Mouse (Mus musculus) heart, embryonic 11.5 days (tissue): ENCODE results near the gene Enox1. TPM values are rescaled to one million over a fixed set of nuclear protein-coding genes. Genes with fewer than 3 reads are reported as not detected.

Source experiments
- ATAC-seq: fragments of 200-750 bp; cut with Nextera tagmentation; replicated peaks from 2 replicates; pipeline ENCODE4 v1.8.0; 2017; ENCODE audit warnings: moderate library complexity; ENCODE audit not compliant: insufficient number of reproducible peaks, low FRiP score, low TSS enrichment
- H3K27ac ChIP-seq: fragments of 300-500 bp; sonication (generic); 2 replicates; pipeline ENCODE4 v1.5.1; 2014; ENCODE audit warnings: mild to moderate bottlenecking, low read depth, low read length
- H3K27me3 ChIP-seq: fragments of 300-500 bp; sonication (generic); 2 replicates; pipeline ENCODE4 v1.6.1; 2014; ENCODE audit warnings: mild to moderate bottlenecking, low read length, mixed read lengths; ENCODE audit not compliant: control insufficient read depth, insufficient read depth
- H3K36me3 ChIP-seq: fragments of 300-500 bp; sonication (generic); 2 replicates; pipeline ENCODE4 v1.6.1; 2014; ENCODE audit warnings: mild to moderate bottlenecking, low read length, moderate library complexity, mixed read lengths; ENCODE audit not compliant: control insufficient read depth, insufficient read depth
- H3K4me1 ChIP-seq: fragments of 300-500 bp; sonication (generic); 2 replicates; pipeline ENCODE4 v1.6.1; 2014; ENCODE audit warnings: low read length; ENCODE audit not compliant: control insufficient read depth, insufficient read depth
- H3K4me2 ChIP-seq: fragments of 300-500 bp; sonication (generic); 2 replicates; pipeline ENCODE4 v1.6.1; 2014; ENCODE audit warnings: mild to moderate bottlenecking, moderate library complexity
- H3K4me3 ChIP-seq: fragments of 300-500 bp; sonication (generic); 2 replicates; pipeline ENCODE4 v1.5.1; 2014; ENCODE audit warnings: low read depth, low read length
- H3K9ac ChIP-seq: fragments of 300-500 bp; sonication (generic); 2 replicates; pipeline ENCODE4 v1.6.1; 2014; ENCODE audit warnings: mild to moderate bottlenecking, low read depth, low read length, moderate library complexity
- H3K9me3 ChIP-seq: fragments of 300-500 bp; sonication (generic); replicated peaks from 2 replicates; pipeline ENCODE4 v1.6.1; 2016; ENCODE audit warnings: low read length; ENCODE audit not compliant: control insufficient read depth
- WGBS: fragments of 180-500 bp; shearing (Covaris S2); extraction: QIAGEN DNeasy Blood & Tissue Kit; methylation state at CpG from one replicate; pipeline ENCODE4 v1.1.7; 2014; ENCODE audit not compliant: insufficient replicate concordance; 5-methylcytosine and 5-hydroxymethylcytosine counted together
- polyA plus RNA-seq: library from polyadenylated mRNA; unstranded; fragments of >200 nt; fragmentation: Nextera tagmentation; extraction: Ambion mirVana; gene quantifications from 2 replicates; pipeline ENCODE4 v1.2.1, GENCODE M21; 2014

Gene Enox1
- polyA plus RNA-seq, 1 experiment from 2014 or later, result 2.3 TPM

DNA sequence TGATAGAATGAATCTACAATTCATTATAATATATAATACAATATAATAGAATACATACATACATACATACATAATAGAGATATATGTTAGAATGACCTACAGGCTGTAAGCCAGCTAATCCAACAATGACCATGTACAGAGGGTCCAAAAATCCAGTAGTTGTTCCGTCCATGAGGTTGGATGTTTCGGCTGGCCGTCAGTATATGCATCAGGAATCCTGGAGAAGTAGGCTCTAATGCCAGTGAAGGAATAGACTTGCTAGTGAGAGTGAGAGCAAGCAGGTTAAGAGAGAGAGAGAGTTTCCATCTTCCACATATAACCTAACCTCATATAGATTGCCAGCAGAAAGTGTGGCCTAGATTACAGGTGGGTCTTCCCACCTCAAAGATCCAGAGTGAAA, 402.3 kb downstream of the Enox1 start:
- no peak overlapping the region for H3K27ac ChIP-seq
- H3K9ac ChIP-seq, result no peak overlapping the region
- H3K9me3 ChIP-seq, result no peaks in the 10 kb centered on the region
- no peak overlapping the region for H3K4me2 ChIP-seq
- peaks cover 5% of the 10 kb centered on the region; the same call in 1 of the 2 replicates for H3K4me1 ChIP-seq
- H3K27me3 ChIP-seq, result no peaks in the 10 kb centered on the region
- WGBS, result 85% methylated on average over 3 of the region's 3 CpGs
- H3K36me3 ChIP-seq, result no peaks in the 10 kb centered on the region
- no peak overlapping the region for H3K4me3 ChIP-seq
- no peak for ATAC-seq

GRCm38 (mm10) chr14:77559792-77560191, 403.2 kb downstream of the Enox1 start:
- H3K4me2 ChIP-seq, result no peak overlapping the region
- no peak overlapping the region for H3K27ac ChIP-seq
- peaks cover 5% of the 10 kb centered on the region; the same call in 1 of the 2 replicates for H3K4me1 ChIP-seq
- no peaks in the 10 kb centered on the region for H3K27me3 ChIP-seq
- ATAC-seq, result no peak
- WGBS, result 67% methylated on average over 5 of the region's 5 CpGs
- no peaks in the 10 kb centered on the region for H3K36me3 ChIP-seq
- no peak overlapping the region for H3K9ac ChIP-seq
- no peaks in the 10 kb centered on the region for H3K9me3 ChIP-seq
- no peak overlapping the region for H3K4me3 ChIP-seq

- Histone ChIP-seq H3K9me3 (no peaks in the 10 kb centered on the region), H3K27ac (no peak overlapping the region), H3K36me3 (no peaks in the 10 kb centered on the region), H3K27me3 (no peaks in the 10 kb centered on the region), H3K9ac (no peak overlapping the region), H3K4me2 (no peak overlapping the region), H3K4me3 (no peak overlapping the region), H3K4me1 (peaks cover 4% of the 10 kb centered on the region; the same call in 1 of the 2 replicates)
- no peak for ATAC-seq
- WGBS, result 52% methylated on average over 6 of the region's 6 CpGs
Observed at GRCm38 (mm10) chr14:77561808-77562583, 405.4 kb downstream of the Enox1 start.

DNA sequence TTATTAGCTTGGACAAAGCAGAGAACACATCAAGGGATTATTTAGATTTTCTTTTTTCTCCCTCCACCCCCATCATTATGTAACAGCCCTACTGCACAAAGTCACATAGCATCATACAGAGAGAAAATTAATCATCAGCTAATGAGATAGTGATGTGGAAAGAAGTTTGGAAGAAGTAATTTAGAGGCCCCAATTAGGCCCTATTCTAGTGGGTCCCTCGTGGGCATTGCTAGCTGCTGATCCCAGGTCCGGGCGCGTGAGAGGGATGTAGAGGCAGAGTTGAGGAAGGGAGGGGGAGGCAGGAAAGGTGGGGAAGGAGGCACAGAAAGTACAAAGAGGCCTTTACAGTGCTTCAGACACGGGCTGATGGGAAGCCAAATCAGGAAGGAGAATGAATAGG, 407.4 kb downstream of the Enox1 start:
- no peaks in the 10 kb centered on the region for H3K36me3 ChIP-seq
- WGBS, result 77% methylated on average over 5 of the region's 5 CpGs
- H3K4me3 ChIP-seq, result no peak overlapping the region
- 0 out of 2 replicates have a peak, but pooled peaks cover 3% of the 10 kb centered on the region for H3K9me3 ChIP-seq
- no peak overlapping the region for H3K27ac ChIP-seq
- H3K4me1 ChIP-seq, result no peaks in the 10 kb centered on the region; the same call in 1 of the 2 replicates
- no peak for ATAC-seq
- H3K27me3 ChIP-seq, result no peaks in the 10 kb centered on the region
- no peak overlapping the region for H3K9ac ChIP-seq
- H3K4me2 ChIP-seq, result no peak overlapping the region

DNA sequence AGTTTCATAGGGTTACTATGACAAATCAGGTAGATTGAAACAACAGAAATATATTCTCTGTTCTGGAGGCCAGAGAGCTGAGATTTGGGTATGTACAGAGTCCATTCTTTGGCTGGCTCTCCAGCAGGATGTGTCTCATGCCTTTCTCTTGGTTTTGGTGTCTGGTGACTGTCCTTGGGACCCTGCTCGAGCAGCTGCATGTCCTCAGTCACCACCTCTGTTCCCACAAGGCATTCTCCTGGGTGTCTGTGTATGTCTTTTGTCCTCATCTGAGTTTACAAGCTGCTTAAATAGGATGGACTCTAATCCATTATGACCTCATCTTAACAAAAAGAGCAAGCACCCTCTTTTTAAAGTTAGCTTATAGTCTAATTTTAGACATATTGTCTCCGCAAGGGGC, 410.6 kb downstream of the Enox1 start:
- Histone ChIP-seq H3K4me2 (no peak overlapping the region), H3K27me3 (no peaks in the 10 kb centered on the region), H3K4me1 (no peaks in the 10 kb centered on the region), H3K9me3 (0 out of 2 replicates have a peak, but pooled peaks cover 3% of the 10 kb centered on the region), H3K4me3 (no peak overlapping the region), H3K36me3 (no peaks in the 10 kb centered on the region), H3K9ac (no peak overlapping the region), H3K27ac (no peak overlapping the region)
- ATAC-seq, result no peak
- WGBS, result 61% methylated on average over 2 of the region's 2 CpGs

- H3K4me3 ChIP-seq, result no peak overlapping the region
- WGBS, result 31% methylated on average over 3 of the region's 3 CpGs
- H3K9ac ChIP-seq, result no peak overlapping the region
- H3K9me3 ChIP-seq, result no peaks in the 10 kb centered on the region
- no peaks in the 10 kb centered on the region for H3K36me3 ChIP-seq
- no peaks in the 10 kb centered on the region for H3K27me3 ChIP-seq
- no peak overlapping the region for H3K27ac ChIP-seq
- H3K4me1 ChIP-seq, result peaks cover 7% of the 10 kb centered on the region; the same call in 1 of the 2 replicates
- no peak overlapping the region for H3K4me2 ChIP-seq
- no peak for ATAC-seq
Observed at GRCm38 (mm10) chr14:77574436-77574835, 417.9 kb downstream of the Enox1 start.

GRCm38 (mm10) chr14:77576411-77576810, 419.8 kb downstream of the Enox1 start:
- WGBS, result 71% methylated on average over 5 of the region's 5 CpGs
- Histone ChIP-seq H3K9me3 (no peaks in the 10 kb centered on the region), H3K9ac (no peak overlapping the region)

GRCm38 (mm10) chr14:77577481-77578251, 421.1 kb downstream of the Enox1 start:
- Histone ChIP-seq H3K36me3 (no peaks in the 10 kb centered on the region), H3K4me2 (no peak overlapping the region), H3K9me3 (no peaks in the 10 kb centered on the region), H3K27me3 (no peaks in the 10 kb centered on the region), H3K4me3 (no peak overlapping the region), H3K27ac (no peak overlapping the region), H3K4me1 (peaks cover 31% of the 10 kb centered on the region), H3K9ac (no peak overlapping the region)
- no peak for ATAC-seq
- WGBS, result 78% methylated on average over 18 of the region's 18 CpGs

More at GRCm38 (mm10) chr14:77576411-77576810, 419.8 kb downstream of the Enox1 start:
- Histone ChIP-seq H3K27ac (no peak overlapping the region), H3K36me3 (no peaks in the 10 kb centered on the region), H3K27me3 (no peaks in the 10 kb centered on the region), H3K4me1 (peaks cover 24% of the 10 kb centered on the region), H3K4me2 (no peak overlapping the region), H3K4me3 (no peak overlapping the region)
- ATAC-seq, result no peak
